Mouse (Mus musculus): ENCODE results near the gene Gm11011. TPM values are rescaled to one million over a fixed set of nuclear protein-coding genes. Genes with fewer than 3 reads are reported as not detected.
"Not testable (repeated sequence)": the region's sequence is repeated elsewhere in the genome, so short reads cannot be mapped to it uniquely, and the experiment has no call there.

Gm11011 gene
- polyA plus RNA-seq (2015; fragmentation: Nextera tagmentation; extraction: Ambion mirVana), result not detected in 2 replicates

DNA sequence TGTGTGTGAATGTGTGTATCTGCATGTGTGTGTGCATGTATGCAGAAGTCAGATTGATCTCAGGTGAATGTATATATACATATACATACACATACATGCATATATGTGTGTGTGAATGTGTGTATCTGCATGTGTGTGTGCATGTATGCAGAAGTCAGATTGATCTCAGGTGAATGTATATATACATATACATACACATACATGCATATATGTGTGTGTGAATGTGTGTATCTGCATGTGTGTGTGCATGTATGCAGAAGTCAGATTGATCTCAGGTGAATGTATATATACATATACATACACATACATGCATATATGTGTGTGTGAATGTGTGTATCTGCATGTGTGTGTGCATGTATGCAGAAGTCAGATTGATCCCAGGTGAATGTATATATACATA lies at the start of gene Gm11011:
Gm11011 (minus strand) TSS at position 101 of the 400 bp plus-strand sequence.
- not testable (repeated sequence) for ATAC-seq (replicated peaks; ENCODE audit: low FRiP score, low read depth)

DNA sequence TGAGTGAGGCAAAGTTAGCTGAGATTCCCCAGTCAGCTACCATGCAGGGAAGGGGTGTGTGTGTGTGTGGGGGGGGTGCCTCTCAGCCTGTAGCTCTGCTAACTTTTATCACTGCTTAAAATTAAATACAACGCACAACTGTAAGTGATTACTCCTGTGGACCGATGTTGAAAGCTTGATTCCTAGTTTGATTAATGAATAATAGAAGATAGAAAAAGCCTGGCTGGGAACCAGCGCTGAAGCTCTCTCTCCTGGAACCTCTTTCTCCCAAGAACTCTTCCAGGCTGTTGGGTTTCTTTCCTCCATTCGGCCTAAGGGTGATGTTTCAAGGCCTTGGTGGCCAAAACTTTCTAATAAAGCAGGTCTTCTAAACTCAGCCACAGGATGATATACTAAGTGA lies 48.9 kb upstream of the Gm11011 start:
- peak; percentile 57 for DNase-seq (ENCODE audit: low spot score)
- peak overlapping the region; percentile 87 for H3K4me2 ChIP-seq (ENCODE audit: low read length)
- H3K36me3 ChIP-seq (ENCODE audit: insufficient read depth, low read length), result no peaks in the 10 kb centered on the region
- no peaks in the 10 kb centered on the region for H3K27me3 ChIP-seq (ENCODE audit: insufficient read depth, low read length)
- H3K27ac ChIP-seq, result no peak overlapping the region
- TF ChIP-seq CTCF (IDR thresholded peaks at IDR 0.05; ENCODE audit: low read depth), result no peak
- H3K4me1 ChIP-seq (replicated peaks; ENCODE audit: insufficient read depth, low read length), result peaks cover 27% of the 10 kb centered on the region
- peak overlapping the region; percentile 83 for H3K4me3 ChIP-seq (replicated peaks; ENCODE audit: low read depth, low read length)
- no peaks in the 10 kb centered on the region for H3K9me3 ChIP-seq (replicated peaks; ENCODE audit: low read length)
- 0 out of 2 replicates have a peak overlapping the region, but pooled peaks have one; percentile 37 for H3K9ac ChIP-seq (ENCODE audit: low read depth, low read length)
- WGBS, result 13% methylated on average over 4 of the region's 4 CpGs
- ATAC-seq (replicated peaks; ENCODE audit: low FRiP score, low read depth), result no peak

More for the DNA sequence above, at the start of gene Gm11011:
- not testable (repeated sequence) for DNase-seq (ENCODE audit: low spot score); H3K27ac ChIP-seq; H3K27me3 ChIP-seq (ENCODE audit: insufficient read depth, low read length); H3K36me3 ChIP-seq (ENCODE audit: insufficient read depth, low read length); H3K4me3 ChIP-seq (replicated peaks; ENCODE audit: low read depth, low read length); H3K4me2 ChIP-seq (ENCODE audit: low read length); H3K9me3 ChIP-seq (replicated peaks; ENCODE audit: low read length); H3K4me1 ChIP-seq (replicated peaks; ENCODE audit: insufficient read depth, low read length); H3K9ac ChIP-seq (ENCODE audit: low read depth, low read length)

DNA sequence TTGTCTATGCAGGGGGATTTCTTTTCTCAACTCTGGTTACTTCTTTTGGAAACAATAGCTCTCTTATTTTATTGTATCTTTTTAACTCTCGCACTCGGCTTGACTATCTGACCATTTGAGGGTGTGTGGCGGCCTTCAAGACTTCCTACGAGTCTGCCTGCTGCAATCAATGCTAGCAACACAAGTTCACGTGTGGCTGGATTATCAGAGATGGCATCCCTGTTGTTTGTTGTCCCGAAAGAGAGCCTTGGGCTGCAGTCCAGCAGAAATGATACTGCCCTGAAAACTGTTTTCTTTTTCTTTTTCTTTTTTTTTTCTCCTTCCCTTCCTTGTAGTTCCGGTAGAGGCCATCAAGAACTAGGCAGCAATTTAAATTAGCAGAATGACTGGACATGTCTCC lies 47.9 kb upstream of the Gm11011 start:
- no peak for TF ChIP-seq CTCF (IDR thresholded peaks at IDR 0.05; ENCODE audit: low read depth)
- Histone ChIP-seq H3K9ac (ENCODE audit: low read depth, low read length) (peak overlapping the region; percentile 89; the same call in 1 of the 2 replicates), H3K27ac (peak overlapping the region; percentile 93), H3K4me1 (replicated peaks; ENCODE audit: insufficient read depth, low read length) (peaks cover 27% of the 10 kb centered on the region), H3K4me3 (replicated peaks; ENCODE audit: low read depth, low read length) (peak overlapping the region; percentile 83), H3K4me2 (ENCODE audit: low read length) (peak overlapping the region; percentile 87), H3K27me3 (ENCODE audit: insufficient read depth, low read length) (no peaks in the 10 kb centered on the region), H3K36me3 (ENCODE audit: insufficient read depth, low read length) (no peaks in the 10 kb centered on the region), H3K9me3 (replicated peaks; ENCODE audit: low read length) (no peaks in the 10 kb centered on the region)
- ATAC-seq (replicated peaks; ENCODE audit: low FRiP score, low read depth) (no peak), DNase-seq (ENCODE audit: low spot score) (peak; percentile 70)
- WGBS, result 9% methylated on average over 7 of the region's 7 CpGs

DNA sequence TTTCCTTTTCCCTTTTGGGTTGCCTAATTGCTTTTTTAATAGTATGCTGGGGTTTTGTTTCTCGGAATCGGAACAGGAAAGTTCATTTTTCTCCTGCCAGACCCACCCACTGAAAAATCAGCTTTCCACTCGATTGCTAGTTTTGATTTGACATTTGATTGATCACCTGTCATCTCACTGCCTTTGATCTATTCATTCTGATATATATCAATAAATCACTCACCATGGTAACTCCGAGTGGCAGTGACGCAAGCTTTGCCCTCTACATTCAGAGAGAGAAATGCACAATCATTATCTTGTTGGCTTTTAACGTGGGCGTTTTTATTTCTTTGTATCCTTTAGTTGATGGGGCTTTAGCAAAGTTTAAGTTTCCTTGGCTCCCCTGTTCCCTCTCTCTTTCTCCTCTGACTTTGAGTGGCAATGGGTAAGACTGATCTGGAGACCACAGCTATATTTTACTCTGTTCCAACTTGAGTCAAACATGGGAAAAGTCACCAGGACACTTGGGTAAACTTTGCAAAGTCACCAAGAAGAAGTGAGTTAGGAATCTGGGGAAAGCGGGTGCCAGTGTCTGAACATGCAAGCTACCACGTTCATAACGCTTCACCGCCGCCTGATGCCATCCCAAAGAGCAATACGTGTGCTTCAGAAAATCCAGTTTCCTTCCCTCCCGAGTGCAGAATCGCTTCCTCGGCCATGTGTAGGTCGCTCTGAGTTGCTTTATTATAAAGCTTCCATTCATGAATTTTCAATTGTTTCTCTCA lies 47.3 kb upstream of the Gm11011 start:
- Histone ChIP-seq H3K9me3 (replicated peaks; ENCODE audit: low read length) (no peaks in the 10 kb centered on the region), H3K4me2 (ENCODE audit: low read length) (peak overlapping the region; percentile 87), H3K27ac (peak overlapping the region; percentile 93), H3K4me1 (replicated peaks; ENCODE audit: insufficient read depth, low read length) (peaks cover 27% of the 10 kb centered on the region), H3K4me3 (replicated peaks; ENCODE audit: low read depth, low read length) (peak overlapping the region; percentile 83), H3K36me3 (ENCODE audit: insufficient read depth, low read length) (no peaks in the 10 kb centered on the region), H3K27me3 (ENCODE audit: insufficient read depth, low read length) (no peaks in the 10 kb centered on the region), H3K9ac (ENCODE audit: low read depth, low read length) (peak overlapping the region; percentile 89)
- DNase-seq (ENCODE audit: low spot score), result peak; percentile 52
- no peak for TF ChIP-seq CTCF (IDR thresholded peaks at IDR 0.05; ENCODE audit: low read depth)
- WGBS, result 4% methylated on average over 17 of the region's 17 CpGs
- no peak for ATAC-seq (replicated peaks; ENCODE audit: low FRiP score, low read depth)

DNA sequence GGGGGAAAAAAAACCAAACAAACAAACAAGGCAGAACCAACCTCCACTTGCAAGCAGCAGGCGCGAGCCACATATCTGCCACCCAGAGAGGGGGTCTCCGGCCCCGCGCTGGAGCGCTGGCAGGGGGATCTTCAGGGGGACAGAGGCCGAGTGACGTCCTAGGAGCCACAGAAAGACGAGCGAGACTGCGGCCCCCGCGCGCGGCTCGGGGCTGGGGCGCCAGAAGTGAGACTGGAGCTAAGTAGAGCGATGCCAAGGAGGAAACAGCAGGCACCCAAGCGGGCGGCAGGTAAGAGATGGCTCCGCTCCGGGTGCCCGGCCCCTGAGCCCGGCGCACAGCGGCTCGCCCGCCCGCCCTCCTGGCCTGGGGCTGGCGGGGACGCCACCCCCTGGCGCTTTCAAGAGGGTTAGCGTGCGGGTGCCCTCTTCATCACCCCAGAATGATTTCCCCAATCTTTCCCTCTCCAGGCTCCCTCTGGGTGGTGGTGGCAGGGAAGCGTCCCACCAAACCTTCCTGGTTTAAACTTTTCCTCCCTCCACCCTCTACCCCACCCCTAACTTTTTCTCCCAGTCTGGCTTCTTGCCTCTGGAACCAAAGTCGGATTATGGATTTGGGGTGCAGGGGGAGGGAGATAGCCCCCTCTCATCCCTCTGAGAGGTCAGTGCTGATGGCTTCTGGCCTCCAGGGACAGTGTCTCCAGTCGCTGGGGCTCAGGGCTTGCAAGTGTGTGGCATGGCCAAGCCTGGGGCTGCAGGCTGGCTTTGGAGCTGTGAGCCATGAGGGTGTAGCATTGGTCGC lies 46.1 kb upstream of the Gm11011 start:
- TF ChIP-seq CTCF (IDR thresholded peaks at IDR 0.05; ENCODE audit: low read depth), result no peak
- peak overlapping the region; percentile 89 for H3K9ac ChIP-seq (ENCODE audit: low read depth, low read length)
- DNase-seq (ENCODE audit: low spot score) (peak; percentile 63), ATAC-seq (replicated peaks; ENCODE audit: low FRiP score, low read depth) (peak; percentile 18; the same call in 1 of the 2 replicates)
- no peaks in the 10 kb centered on the region for H3K36me3 ChIP-seq (ENCODE audit: insufficient read depth, low read length)
- peak overlapping the region; percentile 93 for H3K27ac ChIP-seq
- peak overlapping the region; percentile 87 for H3K4me2 ChIP-seq (ENCODE audit: low read length)
- H3K4me1 ChIP-seq (replicated peaks; ENCODE audit: insufficient read depth, low read length), result peaks cover 26% of the 10 kb centered on the region
- H3K27me3 ChIP-seq (ENCODE audit: insufficient read depth, low read length), result no peaks in the 10 kb centered on the region
- H3K9me3 ChIP-seq (replicated peaks; ENCODE audit: low read length), result no peaks in the 10 kb centered on the region
- under 1% methylated on average over 38 of the region's 38 CpGs for WGBS
- H3K4me3 ChIP-seq (replicated peaks; ENCODE audit: low read depth, low read length), result peak overlapping the region; percentile 83

- WGBS, result under 1% methylated on average over 22 of the region's 22 CpGs
Observed at GRCm38 (mm10) chr2:169632338-169633151, 45.0 kb upstream of the Gm11011 start, which contains the start of gene Tshz2. TSS of gene Tshz2 (plus strand) at chr2:169633013.

More at GRCm38 (mm10) chr2:169632338-169633151, 45.0 kb upstream of the Gm11011 start, which contains the start of gene Tshz2:
- Histone ChIP-seq H3K9me3 (replicated peaks; ENCODE audit: low read length) (no peaks in the 10 kb centered on the region), H3K4me1 (replicated peaks; ENCODE audit: insufficient read depth, low read length) (peaks cover 24% of the 10 kb centered on the region), H3K4me3 (replicated peaks; ENCODE audit: low read depth, low read length) (peak within 1 kb of the TSS; percentile 83), H3K27ac (peak within 1 kb of the TSS; percentile 93), H3K9ac (ENCODE audit: low read depth, low read length) (peak within 1 kb of the TSS; percentile 89), H3K27me3 (ENCODE audit: insufficient read depth, low read length) (no peaks in the 10 kb centered on the region), H3K4me2 (ENCODE audit: low read length) (peak within 1 kb of the TSS; percentile 87), H3K36me3 (ENCODE audit: insufficient read depth, low read length) (no peaks in the 10 kb centered on the region)
- ATAC-seq (replicated peaks; ENCODE audit: low FRiP score, low read depth) (peak; percentile 80), DNase-seq (ENCODE audit: low spot score) (peak; percentile 96)
- peak; percentile 34 for TF ChIP-seq CTCF (IDR thresholded peaks at IDR 0.05; ENCODE audit: low read depth)

All from kidney, postnatal 0 days (tissue).